Mouse (Mus musculus) skeletal muscle tissue, adult 2 months (tissue): Measurements from ENCODE around the gene Serpina3m.
"Not testable (repeated sequence)": the region's sequence is repeated elsewhere in the genome, so short reads cannot be mapped to it uniquely, and the experiment has no call there.

Experiments
- DNase-seq: peaks from one replicate; pipeline ENCODE4 v3.0.0-alpha.2; 2012; ENCODE audit warnings: low read depth, low spot score

Gene Serpina3m

DNA sequence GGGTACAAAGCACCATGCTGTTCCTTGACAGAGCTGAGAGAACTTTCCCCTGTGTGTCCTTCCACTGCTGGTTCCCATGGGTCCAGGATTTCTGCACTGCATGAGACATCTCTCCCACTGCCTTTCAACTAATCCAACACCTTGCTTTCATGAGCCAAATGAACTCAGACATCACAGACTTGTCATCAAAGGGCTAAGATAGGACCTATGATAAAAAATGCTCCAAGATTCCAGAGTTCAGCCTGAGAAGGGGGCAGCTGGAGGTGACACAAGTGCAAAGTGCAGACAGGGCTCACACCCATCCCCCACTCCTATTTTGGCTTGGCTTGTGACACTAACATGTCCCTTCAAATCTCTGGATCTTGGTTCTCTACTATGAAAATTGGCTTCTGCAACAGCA, 50.2 kb downstream of the Serpina3m start:
- no peak for DNase-seq

DNA sequence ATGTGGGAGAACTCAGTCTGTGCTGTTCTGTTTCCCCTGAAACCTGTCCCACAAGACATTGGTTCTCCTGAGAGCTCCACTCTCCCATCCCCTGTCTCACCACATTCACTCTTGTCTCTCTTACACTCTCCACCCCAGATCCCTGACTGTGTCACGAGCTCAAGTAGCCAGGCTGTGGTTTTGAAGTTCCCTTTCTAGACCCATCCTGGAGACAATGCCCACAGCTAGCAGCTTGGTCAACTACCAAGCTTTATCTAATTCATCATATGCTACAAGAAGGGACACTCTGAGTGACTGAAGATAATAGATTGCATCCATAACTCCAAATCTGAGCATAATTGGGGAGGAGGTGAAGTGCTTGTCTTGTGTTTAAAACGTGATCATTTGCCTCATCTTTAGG, 52.8 kb downstream of the Serpina3m start:
- not testable (repeated sequence) for DNase-seq

DNA sequence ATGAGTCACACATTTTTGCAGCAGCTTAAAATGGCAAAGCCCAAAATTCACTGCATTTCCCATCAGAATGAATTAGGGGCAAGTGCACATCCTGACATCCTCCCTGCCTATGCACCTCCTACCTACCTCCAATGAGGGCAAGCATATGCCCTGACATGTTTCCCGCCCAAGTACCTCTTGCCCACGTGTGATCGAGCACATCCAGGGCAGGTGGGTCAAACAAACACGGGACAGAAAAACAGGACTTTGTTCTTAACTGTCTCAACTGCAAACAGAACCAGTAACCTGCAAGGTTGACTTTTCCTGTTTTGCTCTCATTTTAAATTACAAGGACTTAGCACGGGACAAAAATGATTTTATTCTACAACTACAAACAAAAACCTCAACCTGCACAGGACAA, 65.7 kb downstream of the Serpina3m start:
- DNase-seq, result no peak

DNA sequence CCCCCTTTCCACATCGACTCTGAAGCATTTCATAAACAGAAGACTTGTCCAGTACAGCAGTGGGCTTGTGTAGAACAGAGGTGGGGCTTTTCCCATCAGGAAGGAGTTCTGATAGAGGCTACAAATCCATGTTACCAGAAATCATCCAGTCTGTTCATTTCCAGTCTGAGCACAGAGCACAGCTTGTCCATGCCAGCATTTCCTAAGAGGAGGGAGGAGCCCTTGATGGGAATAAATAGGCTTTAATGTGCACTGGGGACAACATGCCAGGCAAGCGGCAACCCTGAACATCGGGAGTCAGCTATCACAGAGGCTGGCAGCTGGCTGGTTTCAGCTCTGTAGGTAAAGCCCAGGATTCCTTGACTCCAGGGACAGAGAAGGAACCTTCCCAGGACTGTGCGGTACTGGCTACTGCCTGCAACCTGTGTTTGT, 68.2 kb downstream of the Serpina3m start, which contains the start of gene Serpina3n:
TSS of gene Serpina3n (plus strand) at position 276 of the 432 bp plus-strand sequence.
- no peak for DNase-seq

DNA sequence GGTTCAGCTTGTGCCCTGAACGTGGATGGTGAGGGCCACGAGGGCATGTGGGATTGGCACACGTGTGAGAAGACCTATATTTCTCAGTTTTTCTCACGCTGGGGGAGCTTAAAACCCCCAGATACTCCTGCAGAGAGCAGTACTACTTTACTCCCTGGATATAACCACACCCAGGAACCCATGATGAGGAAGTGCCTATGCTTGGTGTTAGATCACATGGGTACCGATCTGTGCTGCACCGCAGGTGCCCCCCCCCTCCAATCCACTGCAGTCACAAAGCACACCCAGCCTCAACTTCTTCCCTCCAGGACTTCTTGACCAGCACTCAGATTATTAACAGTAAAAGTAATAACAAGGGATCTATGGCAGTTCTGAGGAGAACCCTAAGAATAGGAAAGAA, 74.2 kb downstream of the Serpina3m start:
- no peak for DNase-seq

DNA sequence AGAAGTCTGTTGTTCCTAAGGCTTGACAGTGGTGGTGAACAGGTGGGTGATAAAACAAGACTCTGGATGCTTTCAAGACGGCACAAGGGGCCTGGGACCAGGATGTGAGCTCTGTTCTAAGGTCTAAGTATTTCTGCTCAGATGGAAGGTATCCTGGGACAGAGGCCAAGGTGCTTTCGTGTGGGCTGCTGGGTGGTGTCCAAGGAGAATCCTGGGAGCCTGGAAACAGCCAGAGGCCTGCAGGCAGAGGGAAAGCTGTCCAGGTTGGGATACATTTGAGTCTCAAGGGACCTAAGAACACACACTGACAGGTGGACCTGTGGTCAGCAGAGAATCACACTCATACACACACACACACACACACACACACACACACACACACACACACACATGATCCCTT, 76.3 kb downstream of the Serpina3m start:
- DNase-seq, result no peak

DNA sequence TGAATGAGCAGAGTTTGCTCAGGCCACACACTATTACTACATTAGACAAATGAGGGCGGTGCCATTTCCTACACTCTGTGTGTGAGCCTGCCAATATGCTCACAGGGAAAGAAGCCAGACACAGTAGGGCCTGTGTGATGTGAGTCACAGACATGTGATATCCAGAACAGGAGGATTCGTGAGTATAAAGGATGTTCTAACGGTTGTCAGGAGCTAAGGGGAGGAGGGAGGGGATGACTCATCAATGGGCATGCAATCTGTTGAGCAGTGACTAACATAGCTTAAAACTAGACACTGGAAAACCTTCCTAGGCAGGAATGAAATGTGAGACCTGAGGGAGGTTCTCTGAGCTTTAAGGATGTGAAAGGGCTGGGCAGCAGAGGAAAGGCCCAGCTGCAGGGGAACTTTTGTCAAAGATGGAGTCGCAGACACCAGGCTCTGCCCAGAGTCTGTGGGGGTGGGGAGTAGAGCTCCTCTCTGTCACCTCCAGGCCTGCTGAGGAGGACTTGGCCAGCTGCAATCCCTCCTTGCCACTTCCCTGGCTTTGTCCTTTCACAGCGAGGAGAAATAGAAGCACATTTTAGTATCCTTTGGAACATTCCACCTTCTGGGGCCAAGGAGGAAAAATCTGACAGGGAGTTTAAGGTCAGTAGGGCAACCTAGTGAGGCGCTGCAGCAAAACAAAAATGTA, 77.5 kb downstream of the Serpina3m start:
- DNase-seq, result peak; percentile 73

DNA sequence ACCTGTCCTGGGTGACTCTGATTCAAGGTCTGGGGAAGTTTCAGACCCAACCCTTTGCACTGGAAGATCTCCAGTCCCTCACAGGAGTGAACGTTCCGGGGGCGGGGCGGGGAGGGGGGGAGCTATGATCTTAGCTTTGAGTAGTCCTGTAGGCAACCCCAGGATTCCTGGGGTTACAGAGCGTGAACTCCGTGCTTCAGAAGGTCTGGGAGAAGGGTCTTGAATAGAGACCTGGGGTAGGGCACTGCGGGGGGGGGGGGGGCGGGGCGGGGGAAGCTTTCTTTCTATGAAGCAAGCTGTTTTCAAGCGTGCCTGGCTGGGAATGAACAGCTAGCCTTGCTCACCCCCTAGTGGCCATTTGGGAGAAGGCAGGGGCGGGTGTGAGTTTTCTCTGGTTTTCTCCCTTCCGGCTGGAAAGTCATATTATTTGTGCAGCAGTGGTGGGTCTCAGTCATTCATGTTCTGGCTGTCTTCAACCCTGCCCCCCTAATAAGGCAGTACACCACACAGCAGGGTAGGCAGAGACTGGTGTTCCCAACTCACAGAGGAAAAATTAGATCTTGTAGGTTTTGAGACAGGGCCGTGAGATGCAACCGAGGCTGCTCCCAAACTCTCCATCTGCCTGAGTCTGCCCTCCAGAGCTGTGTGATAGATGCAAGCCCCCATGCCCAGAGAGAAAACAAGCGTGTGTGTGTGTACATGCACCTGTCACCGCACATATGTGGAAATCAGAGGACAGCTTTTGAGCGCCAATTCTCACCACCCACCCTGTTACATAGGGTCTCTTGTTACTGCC, 80.3 kb downstream of the Serpina3m start:
- DNase-seq, result no peak

DNA sequence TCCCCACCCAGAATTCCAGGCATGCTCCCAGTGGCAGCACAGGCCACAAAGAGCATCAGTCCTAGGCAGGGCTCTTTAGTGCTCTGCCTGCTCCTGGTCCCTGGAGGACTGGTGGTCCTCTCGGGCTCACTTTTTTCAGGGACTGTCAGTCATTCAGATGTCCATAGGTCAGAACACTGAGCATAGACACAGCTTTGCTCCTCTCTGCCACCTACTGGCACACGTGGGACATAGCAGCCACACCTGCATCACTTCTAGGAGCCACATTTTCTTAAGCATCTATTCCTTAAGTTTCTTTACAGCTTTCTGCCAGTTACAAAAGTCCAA, 80.8 kb downstream of the Serpina3m start:
- no peak for DNase-seq

DNA sequence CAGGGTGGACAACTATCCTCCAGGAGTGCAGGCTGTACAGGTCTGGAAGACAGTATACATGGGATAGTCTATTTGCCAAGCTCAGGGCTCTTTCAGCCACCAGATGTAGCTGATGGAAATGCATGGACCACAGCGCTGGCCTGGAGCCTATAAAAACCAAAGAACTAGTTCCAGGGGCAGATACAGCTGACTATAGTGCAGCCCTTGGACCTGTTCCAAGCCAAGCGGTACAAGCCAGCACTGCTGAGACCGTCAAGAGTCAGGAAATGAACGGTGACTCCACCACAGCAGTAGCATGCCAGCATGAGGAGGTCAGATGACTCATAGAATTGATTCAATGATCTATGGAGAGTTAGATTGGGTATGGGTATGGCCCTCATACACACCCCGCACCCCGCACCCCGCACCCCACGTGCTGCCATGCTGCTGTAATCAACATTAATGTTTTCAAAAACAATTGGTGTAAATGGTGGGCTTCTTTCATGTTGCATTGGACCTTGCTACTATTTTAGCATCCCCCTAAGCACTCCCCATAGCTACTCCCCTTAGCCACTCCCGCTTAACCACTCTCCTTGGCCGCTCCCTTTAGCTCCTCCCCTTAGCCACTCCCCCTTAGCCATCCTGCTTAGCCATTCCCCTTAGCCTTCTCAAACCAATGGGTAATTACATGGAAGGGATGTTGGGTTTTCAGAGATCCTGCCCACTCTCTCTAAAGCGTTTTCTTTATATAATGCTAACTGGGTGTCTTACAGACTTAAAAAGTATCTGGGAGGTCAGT, 84.5 kb downstream of the Serpina3m start:
- DNase-seq, result no peak

DNA sequence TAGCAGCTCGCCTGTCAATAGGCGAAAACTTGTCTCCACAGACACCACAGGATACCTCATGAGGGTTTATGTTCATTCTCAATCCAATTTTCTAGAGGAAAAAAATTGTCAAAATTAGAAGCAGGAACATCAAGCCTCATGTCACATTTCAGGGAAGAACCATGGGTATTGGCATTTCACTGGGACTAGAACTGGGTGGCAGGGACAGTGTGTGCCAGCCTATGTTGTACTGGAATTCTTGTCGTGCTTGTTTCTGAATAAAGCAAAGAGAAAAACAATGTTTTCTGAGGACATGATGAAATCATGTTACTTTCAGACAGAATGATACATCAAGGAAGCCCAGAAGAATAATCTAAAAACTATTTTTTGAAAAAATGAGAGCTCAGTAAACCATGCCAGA, 87.3 kb downstream of the Serpina3m start:
- DNase-seq, result no peak

DNA sequence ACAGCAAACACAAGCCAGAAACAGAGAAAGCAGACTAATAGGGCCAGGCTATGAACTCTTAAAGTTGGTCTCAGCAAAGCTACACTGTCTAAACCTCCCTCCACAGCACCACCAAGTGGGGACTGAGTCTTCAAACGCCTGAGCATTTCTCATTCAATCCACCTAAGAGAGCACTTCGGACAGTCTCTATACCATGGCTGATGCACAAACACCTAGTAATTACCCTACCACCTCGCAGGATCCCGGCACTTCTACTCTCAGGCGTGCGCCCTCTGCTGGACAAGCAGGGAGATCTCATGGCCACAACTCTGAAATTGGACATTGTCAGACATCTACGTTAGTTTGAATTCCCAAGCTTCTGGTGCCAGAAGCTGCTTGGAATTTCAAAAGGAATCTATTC, 88.6 kb downstream of the Serpina3m start:
- no peak for DNase-seq

DNA sequence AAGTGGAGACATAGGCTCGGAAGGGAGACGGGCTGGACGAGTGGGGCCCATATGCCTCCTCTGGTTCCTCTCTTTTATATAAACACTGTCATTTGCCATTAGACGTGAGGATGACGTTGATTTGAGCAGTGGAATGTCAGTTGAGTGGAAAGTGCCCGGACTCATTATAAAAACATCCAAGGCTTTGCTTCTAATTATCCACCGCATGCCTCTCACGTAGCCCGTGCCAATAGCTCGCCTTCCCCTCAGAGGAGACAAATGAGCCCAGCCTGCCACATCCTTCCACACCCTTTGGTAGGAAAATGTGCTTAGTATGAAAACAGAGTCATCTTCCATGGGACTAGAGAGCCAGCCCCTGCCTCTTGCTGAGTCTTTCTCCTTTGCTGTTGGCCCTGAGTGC, 93.1 kb downstream of the Serpina3m start:
- DNase-seq, result no peak

DNA sequence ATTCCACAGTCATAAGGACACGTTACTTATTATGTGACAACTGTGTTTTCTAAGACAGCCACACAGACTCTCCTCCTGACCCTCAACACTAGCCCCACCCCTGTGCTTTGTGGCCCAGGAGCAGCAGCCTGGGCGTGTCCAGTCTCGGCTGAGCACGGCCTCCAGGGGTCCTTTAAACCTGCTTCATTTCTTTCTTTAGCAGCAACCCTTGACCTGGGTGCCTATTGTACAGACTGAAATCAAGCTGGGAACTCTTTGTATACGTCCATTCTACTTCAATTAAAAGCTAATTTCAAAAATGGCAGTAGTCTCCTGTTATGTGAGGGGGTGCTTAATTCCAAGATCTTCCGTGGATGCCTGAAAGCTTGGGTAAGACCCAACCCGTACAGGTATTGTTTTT, 94.9 kb downstream of the Serpina3m start:
- no peak for DNase-seq

DNA sequence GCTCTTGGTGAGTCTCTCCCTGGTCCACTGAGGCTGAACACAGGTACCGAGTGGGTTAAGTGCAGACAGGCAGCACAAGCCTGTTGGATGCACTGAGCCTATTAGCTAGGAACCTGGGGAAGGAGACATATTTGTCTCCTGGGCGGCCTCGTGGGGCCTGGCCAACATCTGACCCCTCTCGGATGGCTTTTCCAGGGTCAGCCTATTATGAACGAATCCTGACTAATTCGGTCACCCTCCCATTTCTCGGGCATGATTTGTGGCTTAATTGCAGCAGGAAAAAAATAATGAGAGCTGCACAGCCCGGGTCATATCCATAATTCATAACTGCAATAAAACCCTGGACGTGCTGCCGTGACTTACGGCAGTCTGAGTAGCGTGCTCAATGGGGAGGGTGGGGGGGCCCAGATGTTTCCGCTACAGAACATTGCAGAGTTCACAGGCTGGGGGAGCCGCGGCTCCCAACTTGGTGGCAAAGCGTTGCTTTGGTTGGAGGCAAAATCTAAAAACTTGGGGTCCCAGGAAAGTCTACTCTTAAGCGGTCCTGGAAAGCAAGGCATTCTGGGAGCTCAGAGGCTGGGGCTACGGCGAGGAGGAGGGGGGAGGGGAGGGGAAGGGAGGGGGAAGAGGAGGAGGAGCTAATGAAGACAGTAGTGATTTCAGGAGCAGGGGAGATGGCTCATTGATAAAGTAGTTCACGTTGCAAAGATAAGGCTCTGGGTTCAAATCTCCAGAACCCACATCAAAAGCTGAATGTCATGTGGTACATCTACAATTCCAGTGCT, 95.9 kb downstream of the Serpina3m start:
- no peak for DNase-seq

DNA sequence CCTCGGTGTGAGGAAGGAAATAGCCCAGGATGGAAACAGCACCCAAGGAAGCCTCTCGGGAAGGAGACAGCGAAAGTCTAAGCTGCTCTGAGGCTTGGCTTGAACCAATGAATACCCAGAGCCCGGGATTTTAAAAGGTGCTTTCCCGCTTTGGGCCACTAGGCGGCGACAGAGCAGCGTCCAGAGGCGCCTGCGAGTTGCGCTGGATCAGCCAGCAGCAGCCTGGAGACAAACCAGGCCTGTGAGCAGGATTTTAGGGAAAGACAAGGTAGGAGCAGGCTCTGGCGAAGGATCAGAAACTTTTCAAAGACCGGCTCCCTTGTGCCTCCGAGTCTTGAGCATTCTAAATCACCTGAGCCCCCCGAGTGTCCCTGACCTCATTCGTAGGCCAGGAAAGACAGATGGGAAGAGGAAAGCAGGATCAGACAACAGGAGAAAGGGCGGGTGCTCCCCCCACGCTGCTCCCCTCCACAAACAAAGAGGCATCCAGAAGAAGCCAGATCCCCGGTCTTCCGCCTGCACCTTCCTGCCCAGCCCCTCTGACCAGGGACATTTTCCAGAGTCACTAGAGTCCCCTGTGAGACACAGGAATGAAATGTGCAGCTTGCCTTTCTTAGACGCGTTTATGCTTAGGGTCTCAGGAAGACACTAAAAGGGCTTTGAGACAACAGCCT, 101.9 kb downstream of the Serpina3m start:
- peak; percentile 52 for DNase-seq

DNA sequence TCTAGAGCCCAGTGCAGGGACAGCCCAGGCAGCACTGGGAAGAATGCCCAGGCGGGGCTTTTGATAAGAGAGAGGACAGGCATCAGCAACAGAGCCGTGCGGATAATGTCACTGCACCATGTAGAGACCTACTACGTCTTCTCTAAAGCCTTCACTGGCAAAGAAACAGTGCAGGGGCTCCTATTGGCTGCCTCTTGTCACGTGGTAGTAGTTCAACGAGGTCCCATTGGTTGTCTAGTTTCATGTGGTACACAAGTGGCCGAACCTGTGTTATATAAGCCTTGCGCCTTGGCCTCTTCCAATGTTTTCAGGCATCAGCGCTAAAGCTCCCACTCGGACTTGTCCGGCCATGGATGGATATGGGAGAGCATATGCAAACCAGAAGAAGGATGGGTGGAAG, 105.4 kb downstream of the Serpina3m start:
- DNase-seq, result no peak
